Mouse (Mus musculus) hindlimb bud, embryonic 11.5 days (tissue): ENCODE measurements around the gene Cyb561d2.

Experiments
- DNase-seq: peaks from one replicate; pipeline ENCODE4 v3.0.0-alpha.2; 2012; ENCODE audit warnings: low read depth, low spot score; ENCODE audit errors: extremely low spot score

Gene Cyb561d2

GRCm38 (mm10) chr9:107550491-107551116 lies 8.6 kb upstream of the Cyb561d2 start:
- no peak for DNase-seq

GRCm38 (mm10) chr9:107549297-107550074 lies 7.5 kb upstream of the Cyb561d2 start:
- no peak for DNase-seq

GRCm38 (mm10) chr9:107548820-107549219 lies 6.8 kb upstream of the Cyb561d2 start:
- DNase-seq, result no peak

GRCm38 (mm10) chr9:107547957-107548356 lies 6.0 kb upstream of the Cyb561d2 start:
- DNase-seq, result no peak

- no peak for DNase-seq
These were observed 5.0 kb upstream of the Cyb561d2 start, which contains the start of gene Zmynd10 for GRCm38 (mm10) chr9:107547026-107547425. TSS of gene Zmynd10 (plus strand) at chr9:107547298.

- DNase-seq, result no peak
These were observed 3.6 kb upstream of the Cyb561d2 start for GRCm38 (mm10) chr9:107545602-107546001.

- no peak for DNase-seq
These were observed 3.2 kb upstream of the Cyb561d2 start for GRCm38 (mm10) chr9:107545199-107545598.

GRCm38 (mm10) chr9:107544729-107545128 lies 2.7 kb upstream of the Cyb561d2 start:
- no peak for DNase-seq

- no peak for DNase-seq
These were observed 2.3 kb upstream of the Cyb561d2 start for GRCm38 (mm10) chr9:107544196-107544700.

GRCm38 (mm10) chr9:107543299-107543698 lies 1.3 kb upstream of the Cyb561d2 start:
- no peak for DNase-seq

GRCm38 (mm10) chr9:107542721-107543120 lies 728 bp upstream of the Cyb561d2 start:
- no peak for DNase-seq

GRCm38 (mm10) chr9:107542352-107542686 lies 326 bp upstream of the Cyb561d2 start:
- no peak for DNase-seq

- DNase-seq, result no peak
These were observed 988 bp downstream of the Cyb561d2 start for GRCm38 (mm10) chr9:107541005-107541404.

GRCm38 (mm10) chr9:107540420-107540819 lies 1.6 kb downstream of the Cyb561d2 start:
- DNase-seq, result no peak

GRCm38 (mm10) chr9:107539940-107540339 lies 2.1 kb downstream of the Cyb561d2 start:
- no peak for DNase-seq

- DNase-seq, result no peak
These were observed 3.3 kb downstream of the Cyb561d2 start for GRCm38 (mm10) chr9:107538711-107539110.

GRCm38 (mm10) chr9:107538231-107538630 lies 3.8 kb downstream of the Cyb561d2 start:
- DNase-seq, result no peak

- no peak for DNase-seq
These were observed 7.4 kb downstream of the Cyb561d2 start for GRCm38 (mm10) chr9:107534408-107535202.

- DNase-seq, result no peak
These were observed 8.1 kb downstream of the Cyb561d2 start, which contains the start of gene Tmem115 for GRCm38 (mm10) chr9:107533791-107534407. TSS of gene Tmem115 (plus strand) at chr9:107533945.

GRCm38 (mm10) chr9:107526198-107527026 lies 15.6 kb downstream of the Cyb561d2 start:
- DNase-seq, result no peak
